Mouse (Mus musculus): Measurements from ENCODE around the gene Rps6kb1. TPM values are rescaled to one million over a fixed set of nuclear protein-coding genes. Genes with fewer than 3 reads are reported as not detected.
A peak's percentile ranks its signal among the peaks of the same experiment; 100 is the strongest.

Gene Rps6kb1
- 12.1 and 31.4 TPM in 2 replicates for polyA plus RNA-seq (2011; ENCODE audit: insufficient read depth, insufficient read length, low replicate concordance, missing spikeins)

DNA sequence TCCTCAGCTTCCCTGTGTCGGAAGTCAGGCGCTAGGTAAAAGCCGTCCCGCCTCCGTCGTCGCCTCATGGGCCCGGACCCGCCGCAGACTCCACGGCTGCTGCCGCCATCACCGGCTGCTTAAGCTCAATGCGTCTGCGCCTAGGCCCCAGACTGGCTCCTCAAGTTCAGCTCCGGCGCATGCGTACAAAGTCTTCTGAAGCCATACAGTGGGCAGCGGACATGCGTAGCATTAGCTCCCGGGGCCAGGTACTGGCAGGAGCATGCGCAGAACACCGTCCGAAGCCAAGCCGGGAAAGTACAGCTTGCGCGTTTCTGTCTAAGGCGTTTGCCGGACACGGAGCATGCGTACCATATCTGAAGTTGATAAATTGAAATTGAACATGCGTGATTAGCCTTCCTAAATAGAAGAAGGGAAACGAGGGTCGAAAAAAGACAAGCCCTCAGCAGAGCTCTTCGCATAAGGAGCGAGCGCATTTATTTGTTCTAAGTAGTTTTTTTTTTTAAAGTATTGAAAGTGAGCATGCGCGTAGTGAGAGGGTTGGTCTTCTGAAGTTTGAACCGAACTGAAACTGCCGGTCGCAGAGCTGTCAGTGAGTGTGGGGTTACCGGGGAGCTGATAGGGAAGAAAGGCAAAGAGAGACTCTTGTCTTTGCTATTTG, at the start of gene Rps6kb1, which contains the start of gene Tubd1:
Gene Rps6kb1, minus strand, starts transcription at position 167 of the 661 bp plus-strand sequence.
Gene Tubd1, plus strand, starts transcription at position 353 of the 661 bp plus-strand sequence.
- peaks cover 2% of the 10 kb centered on the region for H3K4me1 ChIP-seq (ENCODE audit: control insufficient read depth, insufficient read depth, low read length)
- peak within 1 kb of the TSS; percentile 68 for H3K27ac ChIP-seq (ENCODE audit: control insufficient read depth, insufficient read depth, low read depth, low read length, poor library complexity)
- peak within 1 kb of the TSS; percentile 92 for H3K4me3 ChIP-seq (replicated peaks; ENCODE audit: control insufficient read depth, low read depth, low read length)
- under 1% methylated on average over 43 of the region's 43 CpGs for WGBS
- TF ChIP-seq POLR2A (IDR thresholded peaks at IDR 0.05; ENCODE audit: borderline replicate concordance, control insufficient read depth, low read depth, low read length): peak; percentile 100
- TF ChIP-seq CTCF (IDR thresholded peaks at IDR 0.05; ENCODE audit: control insufficient read depth, insufficient read depth, low read length): peak; percentile 10; the same call in 1 of the 2 replicates

DNA sequence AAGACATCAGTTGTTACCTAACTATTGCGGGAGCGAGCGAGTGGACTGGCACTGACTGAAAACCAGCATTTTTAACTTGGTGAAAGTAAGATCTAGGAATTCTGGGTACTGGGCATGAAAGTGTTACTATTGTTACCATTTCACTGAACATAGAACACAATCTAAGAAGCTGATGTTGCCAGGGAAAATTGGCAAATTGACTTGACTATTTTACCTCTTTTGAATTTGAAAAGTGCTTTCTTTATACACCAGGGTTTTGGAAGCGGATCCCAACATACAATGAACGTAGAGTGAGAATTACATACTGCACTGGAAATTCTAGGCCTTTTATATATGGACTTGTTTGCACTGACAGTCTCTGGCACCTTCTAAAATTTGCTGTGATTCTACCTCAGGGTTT, 48.8 kb upstream of the Rps6kb1 start:
- no peak for TF ChIP-seq POLR2A (IDR thresholded peaks at IDR 0.05; ENCODE audit: borderline replicate concordance, control insufficient read depth, low read depth, low read length)
- no peak for TF ChIP-seq CTCF (IDR thresholded peaks at IDR 0.05; ENCODE audit: control insufficient read depth, insufficient read depth, low read length)
- peaks cover 6% of the 10 kb centered on the region for H3K4me1 ChIP-seq (ENCODE audit: control insufficient read depth, insufficient read depth, low read length)
- 46% methylated on average over 5 of the region's 5 CpGs for WGBS
- no peak overlapping the region for H3K27ac ChIP-seq (ENCODE audit: control insufficient read depth, insufficient read depth, low read depth, low read length, poor library complexity)
- no peak overlapping the region for H3K4me3 ChIP-seq (replicated peaks; ENCODE audit: control insufficient read depth, low read depth, low read length)

DNA sequence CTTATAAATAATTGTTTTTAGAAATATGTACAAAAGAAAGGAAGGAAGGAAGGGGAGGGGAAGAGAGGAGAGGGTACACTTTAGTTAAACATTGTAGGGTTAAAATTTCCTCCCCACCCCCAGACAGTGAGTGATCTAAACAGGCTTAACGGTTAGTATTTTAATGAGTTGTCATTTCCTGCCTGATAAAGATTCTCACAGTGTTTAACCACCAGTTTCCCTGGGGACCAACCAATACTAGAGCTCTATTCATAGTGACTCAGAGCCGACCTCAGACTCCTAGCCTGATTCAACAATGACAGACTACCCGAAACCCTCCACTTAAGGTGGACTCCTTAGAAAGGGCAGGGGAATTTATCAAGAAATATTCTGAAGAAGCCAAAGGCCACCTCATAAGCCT, 48.4 kb upstream of the Rps6kb1 start:
- Histone ChIP-seq H3K27ac (ENCODE audit: control insufficient read depth, insufficient read depth, low read depth, low read length, poor library complexity) (no peak overlapping the region), H3K4me3 (replicated peaks; ENCODE audit: control insufficient read depth, low read depth, low read length) (no peak overlapping the region), H3K4me1 (ENCODE audit: control insufficient read depth, insufficient read depth, low read length) (peaks cover 7% of the 10 kb centered on the region)
- 8% methylated on average over 3 of the region's 3 CpGs for WGBS
- TF ChIP-seq POLR2A (IDR thresholded peaks at IDR 0.05; ENCODE audit: borderline replicate concordance, control insufficient read depth, low read depth, low read length): no peak
- no peak for TF ChIP-seq CTCF (IDR thresholded peaks at IDR 0.05; ENCODE audit: control insufficient read depth, insufficient read depth, low read length)

DNA sequence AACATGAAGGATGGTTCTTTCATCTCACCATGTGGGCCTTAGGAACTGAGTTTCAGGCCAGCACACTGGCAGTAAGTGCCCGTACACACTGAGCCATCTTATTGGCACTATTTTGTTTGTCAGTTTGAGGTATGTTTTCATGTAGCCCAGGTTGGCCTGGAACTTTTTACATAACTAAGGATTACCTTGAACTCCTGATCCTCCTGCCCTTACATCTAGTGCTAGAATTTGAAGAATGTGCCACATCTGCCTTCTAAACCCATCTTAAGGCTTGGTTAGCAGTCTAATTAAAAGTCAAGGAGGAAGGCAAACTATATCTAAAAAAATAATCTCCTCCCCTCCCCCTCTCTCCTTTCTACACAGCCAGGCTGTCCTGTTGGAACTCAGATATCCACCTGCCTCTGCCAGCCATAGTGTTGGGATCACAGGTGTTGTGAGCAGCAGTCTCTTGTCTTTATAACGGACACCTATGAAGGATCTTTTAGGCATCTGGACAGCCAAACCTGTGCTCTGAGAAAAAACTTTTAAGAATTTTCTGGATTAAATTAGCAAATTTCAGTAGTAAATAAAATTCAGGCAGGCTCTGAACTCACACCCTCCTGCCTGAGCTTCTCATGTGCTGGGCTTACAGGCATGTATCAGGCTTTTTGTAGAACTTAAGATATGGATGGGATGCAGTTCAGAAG, 47.5 kb upstream of the Rps6kb1 start:
- no peak overlapping the region for H3K4me3 ChIP-seq (replicated peaks; ENCODE audit: control insufficient read depth, low read depth, low read length)
- no peak overlapping the region for H3K27ac ChIP-seq (ENCODE audit: control insufficient read depth, insufficient read depth, low read depth, low read length, poor library complexity)
- TF ChIP-seq POLR2A (IDR thresholded peaks at IDR 0.05; ENCODE audit: borderline replicate concordance, control insufficient read depth, low read depth, low read length) (no peak), CTCF (IDR thresholded peaks at IDR 0.05; ENCODE audit: control insufficient read depth, insufficient read depth, low read length) (no peak)
- H3K4me1 ChIP-seq (ENCODE audit: control insufficient read depth, insufficient read depth, low read length): peaks cover 8% of the 10 kb centered on the region
- WGBS: 60% methylated on average over 2 of the region's 2 CpGs

DNA sequence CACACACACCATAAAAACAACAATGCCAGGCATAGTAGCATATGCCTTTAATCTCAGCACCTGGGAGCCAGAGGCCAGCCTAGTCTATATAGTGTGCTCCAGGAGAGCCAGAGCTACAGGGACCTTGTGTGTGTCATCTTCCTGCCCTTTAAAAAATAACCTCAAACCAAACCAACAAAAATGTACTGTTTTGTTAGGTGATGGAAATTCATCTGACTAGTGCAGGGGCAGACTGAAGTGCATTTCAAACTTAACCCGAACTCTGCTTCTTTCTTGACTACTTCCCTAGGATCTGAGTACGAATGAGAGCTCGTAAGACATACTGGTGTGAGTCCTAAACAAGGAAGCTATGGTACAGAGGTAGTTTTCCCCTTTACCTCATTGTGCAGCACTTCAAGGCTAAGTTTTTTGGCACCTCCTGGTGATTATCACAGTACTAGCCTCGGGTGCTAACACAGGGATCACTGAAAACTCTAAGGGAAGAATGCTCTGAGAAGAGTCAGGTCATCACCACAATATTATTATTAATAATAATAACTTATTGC, 46.8 kb upstream of the Rps6kb1 start:
- Histone ChIP-seq H3K27ac (ENCODE audit: control insufficient read depth, insufficient read depth, low read depth, low read length, poor library complexity) (no peak overlapping the region), H3K4me1 (ENCODE audit: control insufficient read depth, insufficient read depth, low read length) (peaks cover 8% of the 10 kb centered on the region), H3K4me3 (replicated peaks; ENCODE audit: control insufficient read depth, low read depth, low read length) (no peak overlapping the region)
- no peak for TF ChIP-seq CTCF (IDR thresholded peaks at IDR 0.05; ENCODE audit: control insufficient read depth, insufficient read depth, low read length)
- TF ChIP-seq POLR2A (IDR thresholded peaks at IDR 0.05; ENCODE audit: borderline replicate concordance, control insufficient read depth, low read depth, low read length): no peak
- WGBS: 19% methylated on average over 4 of the region's 4 CpGs

DNA sequence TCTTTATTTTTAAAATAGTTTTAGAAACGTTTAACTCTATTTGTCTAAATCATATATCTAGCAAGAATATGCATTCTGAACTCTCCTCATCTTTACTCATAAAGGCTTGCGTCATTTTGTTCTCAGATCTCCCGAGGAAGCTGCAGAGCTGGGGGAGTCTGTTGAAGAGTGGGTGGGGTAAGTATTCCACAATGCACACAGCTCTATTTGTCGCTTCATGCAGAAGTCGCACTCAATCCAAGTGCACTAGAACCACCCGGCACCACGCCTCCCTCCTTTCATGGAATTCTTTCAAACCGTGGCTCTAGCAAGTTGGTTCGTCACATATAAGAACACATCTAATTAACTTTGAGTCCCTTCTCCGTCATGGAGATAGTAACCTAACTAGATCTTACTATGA, 46.0 kb upstream of the Rps6kb1 start:
- 74% methylated on average over 10 of the region's 10 CpGs for WGBS
- H3K27ac ChIP-seq (ENCODE audit: control insufficient read depth, insufficient read depth, low read depth, low read length, poor library complexity): no peak overlapping the region
- no peak for TF ChIP-seq POLR2A (IDR thresholded peaks at IDR 0.05; ENCODE audit: borderline replicate concordance, control insufficient read depth, low read depth, low read length)
- no peak for TF ChIP-seq CTCF (IDR thresholded peaks at IDR 0.05; ENCODE audit: control insufficient read depth, insufficient read depth, low read length)
- peaks cover 8% of the 10 kb centered on the region for H3K4me1 ChIP-seq (ENCODE audit: control insufficient read depth, insufficient read depth, low read length)
- no peak overlapping the region for H3K4me3 ChIP-seq (replicated peaks; ENCODE audit: control insufficient read depth, low read depth, low read length)

DNA sequence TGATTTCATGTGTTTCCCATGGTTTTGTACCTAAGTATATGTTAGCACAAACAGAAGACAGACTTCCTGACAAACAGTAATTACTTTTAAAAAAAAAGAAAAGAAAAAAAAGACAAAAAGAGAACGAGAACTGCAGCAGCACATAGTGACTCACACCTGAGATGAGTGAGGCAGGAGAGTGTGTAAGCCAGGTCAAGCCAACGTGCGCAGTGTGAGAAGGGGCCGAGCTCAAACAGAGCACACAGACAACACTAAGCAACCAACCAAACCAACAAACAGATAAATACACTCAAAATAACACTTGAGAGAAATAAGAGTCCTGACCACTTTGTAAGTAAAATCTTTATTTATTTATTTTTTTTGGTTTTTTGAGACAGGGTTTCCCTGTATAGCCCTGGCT, 45.5 kb upstream of the Rps6kb1 start:
- H3K4me1 ChIP-seq (ENCODE audit: control insufficient read depth, insufficient read depth, low read length): peaks cover 8% of the 10 kb centered on the region
- TF ChIP-seq POLR2A (IDR thresholded peaks at IDR 0.05; ENCODE audit: borderline replicate concordance, control insufficient read depth, low read depth, low read length) (no peak), CTCF (IDR thresholded peaks at IDR 0.05; ENCODE audit: control insufficient read depth, insufficient read depth, low read length) (no peak)
- no peak overlapping the region for H3K27ac ChIP-seq (ENCODE audit: control insufficient read depth, insufficient read depth, low read depth, low read length, poor library complexity)
- H3K4me3 ChIP-seq (replicated peaks; ENCODE audit: control insufficient read depth, low read depth, low read length): no peak overlapping the region
- 66% methylated on average over 4 of the region's 4 CpGs for WGBS

DNA sequence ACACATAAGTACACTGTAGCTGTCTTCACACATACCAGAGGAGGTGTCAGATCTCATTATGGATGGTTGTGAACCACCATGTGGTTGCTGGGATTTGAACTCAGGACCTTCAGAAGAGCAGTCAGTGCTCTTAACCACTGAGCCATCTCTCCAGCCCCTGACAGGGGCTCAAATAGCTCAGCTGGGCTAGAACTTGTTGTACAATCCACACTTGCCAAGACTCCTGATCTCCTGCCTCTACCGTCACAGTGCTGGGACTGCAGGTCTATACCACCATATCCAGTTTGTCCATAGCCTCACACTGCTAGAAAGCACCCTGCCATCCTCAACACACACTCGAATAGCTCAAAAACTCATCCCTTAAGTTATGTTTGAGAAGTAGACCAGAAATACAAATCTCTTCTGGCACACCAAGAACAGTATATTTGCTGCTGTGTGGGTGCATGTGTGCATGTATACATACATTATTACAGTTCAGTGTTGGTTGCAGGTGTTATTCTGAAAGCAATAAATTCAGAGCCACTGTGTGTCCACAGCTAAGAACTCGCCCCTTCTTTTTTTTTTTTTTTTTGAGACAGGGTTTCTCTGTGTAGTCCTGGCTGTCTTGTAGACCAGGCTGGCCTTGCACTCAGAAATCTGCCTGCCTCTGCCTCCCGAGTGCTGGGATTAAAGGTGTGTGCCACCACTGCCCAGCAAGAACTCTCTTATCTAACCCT, 44.1 kb upstream of the Rps6kb1 start:
- H3K4me1 ChIP-seq (ENCODE audit: control insufficient read depth, insufficient read depth, low read length): peaks cover 5% of the 10 kb centered on the region; the same call in 1 of the 2 replicates

More for the DNA sequence above, 44.1 kb upstream of the Rps6kb1 start:
- Histone ChIP-seq H3K4me3 (replicated peaks; ENCODE audit: control insufficient read depth, low read depth, low read length) (no peak overlapping the region), H3K27ac (ENCODE audit: control insufficient read depth, insufficient read depth, low read depth, low read length, poor library complexity) (no peak overlapping the region)
- WGBS: 84% methylated on average over 4 of the region's 4 CpGs
- TF ChIP-seq POLR2A (IDR thresholded peaks at IDR 0.05; ENCODE audit: borderline replicate concordance, control insufficient read depth, low read depth, low read length): no peak
- no peak for TF ChIP-seq CTCF (IDR thresholded peaks at IDR 0.05; ENCODE audit: control insufficient read depth, insufficient read depth, low read length)
